Mouse (Mus musculus): ENCODE results near the gene 2810459M11Rik. TPM values are rescaled to one million over a fixed set of nuclear protein-coding genes. Genes with fewer than 3 reads are reported as not detected.
"Not testable (repeated sequence)": the region's sequence is repeated elsewhere in the genome, so short reads cannot be mapped to it uniquely, and the experiment has no call there.

The 2810459M11Rik gene
- total RNA-seq (2021) = 0.18 and 0.38 TPM in 2 replicates
- long read RNA-seq, transcript 2810459M11Rik-201 (3 exons, 1,225 nt) = major isoform, 38 of 69 reads
- long read RNA-seq, transcript 2810459M11Rik-202 (3 exons, 3,331 nt) = minor isoform, 23 of 69 reads
- long read RNA-seq, partial matches to known transcripts = 6 of 69 reads
- long read RNA-seq, other reads (novel, unspliced or antisense) = 2 of 69 reads

DNA sequence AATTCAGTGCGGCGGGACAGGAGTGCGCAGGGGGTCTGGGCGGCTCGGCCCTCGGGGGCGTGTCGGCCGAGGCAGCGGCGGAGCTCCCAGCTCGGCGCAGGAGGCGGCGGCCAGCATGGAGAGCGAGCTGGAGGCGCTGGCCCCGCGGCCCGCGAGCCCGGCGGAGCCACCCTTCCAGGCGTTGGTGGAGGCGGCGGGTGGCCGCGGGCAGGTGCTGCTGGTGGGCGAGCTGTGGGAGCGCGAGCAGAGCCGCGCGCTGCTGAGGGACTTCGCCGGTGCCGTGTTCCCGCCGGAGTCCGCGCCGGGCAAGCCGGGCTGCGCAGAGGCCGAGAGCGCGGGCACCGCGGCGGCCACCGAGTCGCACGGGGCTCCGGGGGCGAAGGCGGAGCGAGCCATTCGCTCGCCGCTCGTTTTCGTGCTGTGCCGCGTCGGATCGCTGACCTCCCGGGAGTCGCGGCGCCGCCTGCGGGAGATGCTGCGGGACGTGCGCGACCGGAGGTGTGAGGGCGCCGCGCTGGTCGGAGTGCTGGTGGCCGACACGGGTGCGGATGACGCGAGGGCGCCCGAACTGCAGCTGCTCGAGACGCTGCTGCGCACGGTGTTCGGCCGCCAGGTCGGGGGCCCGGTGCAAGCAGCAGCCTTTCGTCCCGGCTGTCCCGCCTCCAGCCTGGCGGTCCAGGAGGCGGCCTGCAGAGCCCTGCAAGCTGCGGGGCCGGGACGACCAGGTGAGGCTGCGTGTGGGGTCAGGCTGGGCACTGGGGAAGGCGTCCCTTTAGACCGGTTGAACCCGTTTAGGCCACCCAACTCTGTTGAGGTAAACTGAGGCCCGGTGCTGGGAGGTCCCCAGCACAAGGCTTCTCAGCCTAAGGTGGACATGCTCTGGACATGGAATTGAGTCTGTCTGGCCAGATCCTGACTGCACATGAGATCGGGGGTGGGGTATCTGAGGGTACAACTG lies at the start of gene 2810459M11Rik:
Gene 2810459M11Rik (plus strand): TSS at position 16 of the 958 bp plus-strand sequence.
- DNase-seq = peak; percentile 54

DNA sequence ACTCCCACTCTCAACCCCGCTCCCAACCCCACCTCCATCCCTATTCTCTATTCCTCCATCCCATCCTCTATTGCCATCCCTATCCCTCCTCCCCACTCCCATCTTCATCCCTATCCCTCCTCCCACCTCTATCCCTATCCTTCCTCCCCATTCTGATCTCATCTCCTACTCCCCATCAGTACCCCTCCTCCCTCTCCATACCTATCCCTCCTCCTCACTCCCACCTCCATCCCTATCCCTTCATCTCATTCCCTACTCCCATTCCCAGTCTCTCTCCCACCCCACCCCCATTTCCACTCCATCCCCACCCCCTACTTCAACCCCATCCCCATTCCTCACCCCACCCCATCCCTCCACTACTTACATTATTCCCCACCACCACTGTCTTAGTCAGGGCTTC lies 48.4 kb upstream of the 2810459M11Rik start:
- no peak for DNase-seq

GRCm38 (mm10) chr1:85998012-85998411 lies 47.7 kb upstream of the 2810459M11Rik start:
- no peak for DNase-seq

- DNase-seq = no peak
These were observed 45.7 kb upstream of the 2810459M11Rik start for GRCm38 (mm10) chr1:85999853-86000570.

DNA sequence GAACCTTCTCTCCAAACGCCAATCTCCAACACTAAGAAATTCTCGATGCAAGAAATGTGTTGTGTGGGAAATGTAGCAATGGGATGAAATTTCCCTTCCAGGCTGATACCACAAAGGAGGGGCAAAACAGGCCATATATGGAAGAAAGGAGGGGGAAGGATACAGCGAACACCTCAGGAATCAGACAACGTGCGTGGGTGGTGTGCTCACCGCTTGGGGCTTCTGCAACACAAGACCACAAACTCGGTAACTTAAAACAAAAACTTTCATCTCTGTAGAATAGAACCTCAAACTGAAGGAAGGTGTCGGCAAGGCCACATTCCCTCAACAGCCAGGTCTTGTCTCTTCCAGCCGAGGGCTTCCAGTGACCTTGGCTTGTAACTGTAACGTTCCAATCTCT lies 40.1 kb upstream of the 2810459M11Rik start:
- no peak for DNase-seq

- DNase-seq = no peak
These were observed 39.6 kb upstream of the 2810459M11Rik start for GRCm38 (mm10) chr1:86006040-86006439.

GRCm38 (mm10) chr1:86007778-86008177 lies 37.9 kb upstream of the 2810459M11Rik start:
- DNase-seq = peak; percentile 93

DNA sequence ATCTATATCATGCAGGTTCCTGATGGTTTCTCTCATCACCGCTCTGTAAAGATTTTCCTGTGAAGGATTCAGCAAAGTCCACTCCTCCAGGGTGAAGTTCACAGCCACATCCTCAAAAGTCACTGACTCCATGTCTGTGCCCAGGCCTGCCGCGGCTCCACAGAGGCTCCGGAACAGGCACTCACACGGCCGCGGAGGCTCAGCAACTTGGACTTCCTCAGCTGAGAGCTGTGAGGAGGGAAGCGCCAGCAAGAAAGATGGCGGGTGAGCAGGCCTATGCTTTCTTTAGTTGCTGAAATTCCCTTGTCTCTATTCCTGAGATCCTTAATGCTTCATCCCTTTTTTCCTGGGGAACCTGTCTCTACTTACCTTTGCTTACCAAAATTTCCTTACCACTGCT lies 29.9 kb upstream of the 2810459M11Rik start:
- DNase-seq = not testable (repeated sequence)

DNA sequence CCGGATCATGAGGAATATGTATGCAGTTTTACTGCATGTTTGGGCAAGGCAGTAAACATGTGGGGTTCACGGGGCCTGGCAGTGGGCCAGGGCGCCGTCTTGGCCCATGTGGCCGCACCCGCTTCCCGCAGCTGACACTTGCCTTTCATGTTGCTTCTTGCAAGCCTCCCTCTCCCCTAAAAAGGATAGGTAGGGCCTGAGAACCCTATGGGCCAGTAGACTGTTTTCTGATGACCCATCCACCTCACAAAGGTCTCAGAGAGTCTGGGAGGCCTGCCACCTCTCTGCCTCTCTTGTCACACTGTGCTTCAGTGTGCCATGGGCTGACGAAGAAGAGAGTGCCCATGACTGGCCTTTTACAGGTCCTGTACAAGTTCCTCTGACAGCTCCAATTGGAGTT lies 29.1 kb upstream of the 2810459M11Rik start, which contains the start of gene Spata3:
Gene Spata3 (plus strand): TSS at position 301 of the 400 bp plus-strand sequence.
- no peak for DNase-seq

DNA sequence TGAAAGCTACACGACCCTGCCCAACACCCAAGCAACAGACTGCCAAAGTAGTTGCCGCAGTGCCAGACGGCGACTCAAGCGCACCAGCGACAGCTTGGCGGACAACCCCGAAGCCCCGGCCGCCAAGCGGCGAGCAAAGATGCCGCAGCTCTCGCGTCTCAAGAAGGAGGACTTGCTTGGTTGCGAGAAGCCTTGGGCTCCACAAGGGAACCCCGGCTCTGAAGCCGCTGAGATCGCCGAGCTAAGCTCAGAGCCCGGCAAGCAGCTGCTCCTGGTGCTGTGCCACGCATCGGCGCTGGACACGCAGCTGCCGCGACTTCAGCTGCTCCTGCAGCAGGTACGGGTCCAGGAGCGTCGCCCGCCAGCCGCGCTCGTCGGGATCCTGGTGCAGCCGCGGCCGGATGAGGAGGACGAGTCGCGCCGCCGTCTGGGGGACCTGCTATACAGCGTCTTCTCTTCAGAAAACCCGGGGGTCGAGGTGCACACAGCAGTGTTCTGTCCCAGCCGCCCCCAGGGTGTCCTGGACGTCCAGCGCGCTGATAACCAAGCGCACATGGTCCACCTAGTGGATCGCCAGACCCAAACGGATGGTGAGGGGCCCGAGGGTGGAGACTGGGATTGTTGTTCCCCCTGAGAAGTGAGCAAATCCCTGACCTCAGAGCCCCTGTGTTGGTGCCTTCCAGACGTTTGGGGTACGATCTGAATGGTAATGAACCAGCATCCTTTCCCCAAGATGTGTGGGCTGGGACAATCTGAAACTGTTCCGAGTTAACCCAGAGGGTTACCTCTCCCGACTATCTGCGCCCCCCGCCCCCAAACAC lies 27.2 kb upstream of the 2810459M11Rik start:
- peak; percentile 55 for DNase-seq

GRCm38 (mm10) chr1:86021365-86021989 lies 24.2 kb upstream of the 2810459M11Rik start:
- DNase-seq = no peak

DNA sequence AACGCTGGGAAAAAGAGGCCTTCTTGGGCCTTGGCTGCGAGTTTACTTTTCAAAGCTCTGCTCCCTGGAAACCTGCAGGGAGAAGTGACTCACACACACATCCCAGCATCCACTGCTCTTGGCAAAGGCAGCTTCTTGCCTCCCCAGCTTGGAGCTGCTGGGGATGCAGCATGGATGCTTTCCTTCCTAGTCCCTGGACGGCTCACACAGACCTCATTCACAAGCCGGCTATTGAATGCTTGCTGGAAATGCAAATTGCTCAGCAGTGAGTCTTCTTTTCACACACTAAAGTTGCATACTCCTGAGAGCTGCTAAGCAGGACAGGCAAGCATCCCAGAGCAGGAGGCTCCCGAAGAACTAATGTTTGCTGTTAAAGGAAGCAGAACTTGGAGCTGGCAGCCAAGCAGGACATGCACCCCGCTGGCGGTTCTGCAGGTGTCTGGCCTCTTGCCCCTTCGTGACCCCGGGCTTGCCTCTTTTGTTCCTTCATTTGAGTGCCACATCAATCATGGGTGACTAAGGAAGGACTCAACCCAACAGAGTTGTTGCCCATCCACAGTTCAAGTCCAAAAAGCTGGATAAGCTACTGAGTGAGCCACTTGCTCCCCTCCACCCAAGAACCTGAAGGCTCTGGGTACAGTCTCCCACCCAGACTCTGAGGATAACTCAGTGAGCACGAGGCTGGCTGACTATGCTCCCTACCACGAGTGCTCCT lies 13.2 kb upstream of the 2810459M11Rik start:
- DNase-seq = no peak

DNA sequence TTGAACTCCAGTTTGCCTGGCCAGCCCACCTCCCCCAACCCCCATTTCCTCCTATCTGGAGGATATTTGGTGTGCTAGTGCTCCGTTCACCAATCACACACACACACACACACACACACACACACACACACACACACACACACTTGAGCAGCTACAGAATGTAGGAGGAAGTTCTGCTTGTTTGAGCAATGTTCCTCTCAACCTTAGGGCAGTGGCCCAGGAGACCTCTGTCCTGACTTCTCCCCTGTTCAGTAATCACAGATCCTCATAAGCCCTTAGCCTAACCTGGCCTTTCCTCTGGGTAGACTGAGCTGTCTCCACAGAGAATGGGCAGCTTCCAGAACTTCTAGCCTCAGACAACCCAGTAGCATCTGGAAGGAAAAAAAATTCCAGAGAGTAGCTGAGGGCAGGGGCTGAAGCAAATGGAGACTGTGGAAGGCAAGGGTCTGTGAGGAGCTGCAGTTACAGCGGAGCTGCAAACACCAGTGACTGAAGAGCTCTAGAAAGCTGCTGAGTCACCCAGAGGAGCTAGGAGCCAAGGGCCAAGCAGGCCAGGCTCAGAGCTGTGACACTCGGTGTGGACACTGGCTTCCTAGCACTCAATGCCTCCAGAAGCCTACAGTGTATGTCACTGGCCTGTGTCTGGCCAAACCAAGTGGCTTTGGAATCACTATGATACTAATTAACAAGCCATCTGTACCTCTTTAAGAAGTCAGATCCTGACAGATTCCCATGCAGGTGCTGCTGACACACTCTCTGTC lies 7.3 kb upstream of the 2810459M11Rik start:
- DNase-seq = peak; percentile 41

GRCm38 (mm10) chr1:86040131-86040530 lies 5.5 kb upstream of the 2810459M11Rik start:
- no peak for DNase-seq

DNA sequence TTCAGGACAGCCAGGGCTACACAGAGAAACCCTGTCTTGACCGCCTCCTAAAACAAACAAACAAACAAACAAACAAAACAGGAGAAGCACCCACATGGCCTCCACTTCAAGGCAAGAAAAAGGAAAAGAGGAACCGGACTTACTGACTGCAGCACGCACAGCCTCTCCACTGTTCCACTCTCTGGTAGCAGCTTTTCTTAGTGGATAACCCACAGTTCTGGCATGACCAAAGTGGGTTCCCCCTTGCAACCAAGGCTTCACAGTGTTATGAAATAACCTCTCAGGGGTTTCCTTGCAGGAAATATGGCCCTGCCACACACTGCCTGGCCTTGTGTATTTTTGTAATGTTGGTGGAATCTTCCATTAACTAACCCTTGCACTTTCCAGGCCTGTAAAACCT lies 4.8 kb upstream of the 2810459M11Rik start:
- DNase-seq = no peak

GRCm38 (mm10) chr1:86045056-86045455 lies 607 bp upstream of the 2810459M11Rik start:
- DNase-seq = no peak

- DNase-seq = no peak
These were observed 1.3 kb downstream of the 2810459M11Rik start for GRCm38 (mm10) chr1:86046833-86047563.

GRCm38 (mm10) chr1:86048231-86048630 lies 2.6 kb downstream of the 2810459M11Rik start:
- no peak for DNase-seq

DNA sequence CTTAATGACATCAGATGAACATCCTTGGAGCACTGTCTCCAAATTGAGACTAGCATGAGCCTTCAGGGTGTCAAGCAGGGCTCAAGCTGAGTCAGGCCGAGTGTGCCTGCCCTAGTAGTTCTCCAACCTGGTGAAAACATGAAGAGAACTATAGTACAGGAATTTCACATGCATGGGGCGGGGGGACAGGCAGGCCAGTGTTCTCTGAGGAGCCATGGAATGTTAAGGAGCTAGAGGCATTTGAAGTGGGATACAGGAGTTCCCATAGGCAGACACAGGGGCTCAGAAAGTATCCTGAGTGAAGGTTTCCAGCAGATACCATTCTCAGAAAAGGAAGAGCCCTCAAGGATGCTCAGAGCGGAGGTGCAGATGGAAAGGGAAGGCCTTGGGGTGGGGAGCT lies 3.1 kb downstream of the 2810459M11Rik start:
- no peak for DNase-seq
